Mouse (Mus musculus) left cerebral cortex, adult 2 months (tissue): Measurements from ENCODE around the gene Ffar4. TPM values are rescaled to one million over a fixed set of nuclear protein-coding genes. Genes with fewer than 3 reads are reported as not detected.

Source experiments
- DNase-seq, 2 experiments: peaks; one replicate each; pipeline ENCODE4 v3.0.0; 2021 to 2022; ENCODE audit warnings: low spot score in 2 of 2, mixed read lengths in 1 of 2; ENCODE audit errors: extremely low spot score in 1 of 2
- H3K27ac ChIP-seq: fragments of 200-600 bp; 2 replicates; pipeline ENCODE4 v1.8.1; 2022
- H3K4me3 ChIP-seq: fragments of 200-600 bp; 2 replicates; pipeline ENCODE4 v1.8.1; 2022
- CTCF ChIP-seq: fragments of 200-600 bp; IDR thresholded peaks from 2 replicates; pipeline ENCODE4 v1.8.1; 2022; ENCODE audit warnings: antibody characterized with exemption, mild to moderate bottlenecking, moderate library complexity
- intact Hi-C: fragments of 180-260 bp; cut with DNase I; formaldehyde crosslinking; loops from one replicate; pipeline ENCODE4 v1.15.1; 2025
- total RNA-seq, 2 experiments: library from RNA; stranded (reverse); gene quantifications; 2 replicates each; pipeline ENCODE4 v1.2.3; 2021

Ffar4 gene
- total RNA-seq, 2 experiments from 2014 or later: 0.25 TPM; not detected in 1

DNA sequence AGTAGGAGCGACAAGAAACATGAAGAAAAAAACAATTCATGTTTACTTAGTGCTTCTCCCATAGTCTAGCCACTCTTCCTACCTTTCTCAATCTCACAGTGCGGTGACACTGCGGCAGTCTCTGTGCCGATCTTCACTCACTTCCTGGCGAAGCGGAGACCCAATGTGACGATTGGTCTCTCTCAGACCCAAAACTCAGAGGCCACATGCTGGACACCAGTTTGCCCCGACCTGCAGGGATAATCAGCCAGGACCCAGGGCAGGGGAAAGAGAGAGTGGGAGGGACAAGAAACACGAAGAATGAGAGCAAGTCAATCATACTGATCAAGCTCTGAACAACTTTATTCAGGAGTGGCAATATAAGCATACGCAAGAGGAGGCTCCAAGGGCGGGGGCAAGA lies 21.8 kb upstream of the Ffar4 start:
- intact Hi-C loops: loop anchor here (10.0 kb wide), 1 partner anchor 280 kb away; no protein-coding TSS in a partner anchor
- no peak for TF ChIP-seq CTCF
- Histone ChIP-seq H3K27ac (no peak overlapping the region), H3K4me3 (no peak overlapping the region)
- DNase-seq: no peak

DNA sequence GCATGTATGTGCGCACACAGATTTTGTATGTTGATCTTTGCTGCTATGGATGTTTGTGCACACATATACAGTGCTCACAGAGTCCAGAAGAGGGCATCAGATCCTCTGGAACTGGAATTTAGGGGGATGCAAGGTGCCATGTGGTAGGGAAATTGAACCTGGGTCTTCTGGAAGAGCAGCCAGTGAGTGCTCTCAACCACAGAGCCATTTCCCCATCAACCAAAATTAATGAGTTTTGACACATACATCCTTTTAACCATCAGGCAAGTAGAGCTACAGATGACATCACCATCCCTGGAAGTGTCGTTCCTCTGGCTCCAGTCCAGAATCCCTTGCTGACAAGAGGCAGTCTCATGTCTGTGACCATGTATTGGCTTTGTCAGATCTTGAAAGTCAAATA lies 20.6 kb upstream of the Ffar4 start:
- intact Hi-C loops: loop anchor here (2.0 to 10.0 kb wide), 2 partner anchors 123 to 279 kb away; no protein-coding TSS in a partner anchor
- H3K27ac ChIP-seq: no peak overlapping the region
- TF ChIP-seq CTCF: peak; percentile 45
- H3K4me3 ChIP-seq: no peak overlapping the region
- DNase-seq: no peak

DNA sequence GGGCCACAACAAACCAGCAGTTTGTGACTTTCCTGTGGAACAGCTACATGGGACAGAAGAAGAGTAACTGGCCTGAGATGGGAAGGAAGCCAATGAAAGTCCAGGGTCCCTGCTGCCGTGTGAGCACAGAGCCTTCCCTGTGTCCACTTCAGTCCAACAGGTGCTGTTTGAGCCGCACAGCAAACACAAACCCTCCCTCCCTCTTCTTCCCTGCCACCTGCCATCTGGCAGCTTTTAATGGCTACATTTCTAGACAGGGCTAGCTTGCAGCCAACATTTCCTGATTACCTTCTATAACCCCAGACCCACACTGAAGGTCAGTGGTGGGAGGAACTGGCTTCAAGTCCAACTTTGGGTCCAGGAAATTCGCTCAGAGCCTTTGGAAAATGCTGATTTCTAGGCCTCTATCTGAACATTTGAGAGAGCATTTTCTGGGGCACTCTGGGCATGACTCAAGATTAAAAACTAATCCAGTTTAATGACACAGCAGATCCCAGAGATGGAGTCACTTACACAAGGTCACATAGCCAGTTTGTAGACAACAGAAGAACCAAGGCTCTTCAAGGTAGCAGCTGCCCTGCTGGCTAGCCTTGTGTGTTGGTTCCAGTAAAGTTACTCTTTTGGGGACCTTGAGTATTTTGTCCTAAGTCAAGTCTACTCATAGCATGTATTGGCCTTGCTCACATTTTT lies 18.9 kb upstream of the Ffar4 start:
- no peak overlapping the region for H3K27ac ChIP-seq
- intact Hi-C loops: loop anchor here (2.0 to 10.0 kb wide), 2 partner anchors 121 to 277 kb away; no protein-coding TSS in a partner anchor
- no peak for TF ChIP-seq CTCF
- no peak for DNase-seq
- no peak overlapping the region for H3K4me3 ChIP-seq

DNA sequence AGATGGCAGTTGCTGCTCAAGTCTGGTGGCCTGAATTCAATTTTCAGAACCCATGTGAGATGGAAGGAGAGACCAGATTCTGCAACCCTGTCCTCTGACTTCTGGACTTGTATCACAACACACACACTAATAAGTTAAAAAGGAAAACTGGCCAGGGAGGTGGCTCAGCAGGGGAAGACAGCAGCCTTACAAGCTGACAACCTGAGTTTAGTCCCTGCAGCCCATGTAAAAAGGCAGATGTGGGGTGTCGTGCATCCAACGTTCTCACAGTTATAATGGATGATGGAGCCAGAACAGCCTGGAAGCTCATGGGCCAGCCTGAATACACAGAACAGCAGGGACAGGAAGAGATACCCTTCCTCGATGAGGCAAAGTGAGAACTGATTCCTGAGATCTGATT lies 15.5 kb upstream of the Ffar4 start:
- intact Hi-C loops: no loop called here
- TF ChIP-seq CTCF: no peak
- Histone ChIP-seq H3K27ac (no peak overlapping the region), H3K4me3 (no peak overlapping the region)
- DNase-seq: no peak

DNA sequence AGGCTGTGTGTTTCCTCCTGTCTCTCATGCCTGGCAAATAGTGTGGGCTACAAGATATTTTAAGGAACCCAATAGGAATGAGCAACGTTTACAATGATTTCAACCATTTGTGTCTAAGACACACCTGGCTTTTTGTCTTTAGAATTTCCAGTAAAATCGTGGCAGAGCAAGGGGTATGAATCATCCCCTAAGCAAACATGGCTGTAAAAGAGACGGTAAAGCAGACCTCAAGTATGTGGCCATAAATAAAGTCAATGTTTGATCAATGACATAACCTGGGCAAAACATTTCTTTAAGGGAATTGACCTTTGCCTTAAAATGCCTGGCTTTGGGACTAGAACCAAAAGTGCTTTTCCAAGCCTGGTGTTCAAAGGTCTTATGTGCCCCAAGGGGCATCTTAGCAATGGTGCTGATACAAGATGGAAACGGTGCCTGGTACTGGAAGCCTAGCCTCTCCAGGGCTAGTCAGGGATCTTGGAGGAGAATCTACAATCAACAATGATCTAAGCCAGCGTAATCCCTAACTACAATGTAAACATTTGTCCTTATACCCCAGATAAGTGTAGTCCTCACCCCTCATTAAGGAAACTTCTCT lies 13.8 kb upstream of the Ffar4 start:
- DNase-seq: no peak
- Histone ChIP-seq H3K4me3 (no peak overlapping the region), H3K27ac (no peak overlapping the region)
- intact Hi-C loops: no loop called here
- no peak for TF ChIP-seq CTCF

DNA sequence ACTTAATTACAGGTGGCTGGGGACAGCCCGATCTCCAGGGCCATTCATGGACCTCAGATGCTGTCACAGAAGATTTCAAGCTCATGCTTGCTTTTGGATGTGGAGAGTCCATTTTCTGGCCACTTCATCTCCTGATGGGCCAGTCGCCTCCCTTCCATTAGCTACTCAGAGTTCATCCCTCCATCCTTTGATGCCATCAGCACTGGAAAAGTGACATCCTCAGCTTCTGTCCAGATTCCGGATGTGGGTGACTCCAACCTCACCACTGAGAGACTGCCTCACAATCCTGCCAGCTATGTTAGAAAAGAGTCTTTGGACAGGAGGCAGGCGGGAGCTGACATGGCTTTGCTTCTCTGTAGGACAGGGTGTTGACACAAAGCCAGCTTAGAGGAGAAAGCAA lies 11.0 kb upstream of the Ffar4 start:
- H3K4me3 ChIP-seq: no peak overlapping the region
- no peak for DNase-seq
- no peak for TF ChIP-seq CTCF
- H3K27ac ChIP-seq: no peak overlapping the region
- intact Hi-C loops: no loop called here

DNA sequence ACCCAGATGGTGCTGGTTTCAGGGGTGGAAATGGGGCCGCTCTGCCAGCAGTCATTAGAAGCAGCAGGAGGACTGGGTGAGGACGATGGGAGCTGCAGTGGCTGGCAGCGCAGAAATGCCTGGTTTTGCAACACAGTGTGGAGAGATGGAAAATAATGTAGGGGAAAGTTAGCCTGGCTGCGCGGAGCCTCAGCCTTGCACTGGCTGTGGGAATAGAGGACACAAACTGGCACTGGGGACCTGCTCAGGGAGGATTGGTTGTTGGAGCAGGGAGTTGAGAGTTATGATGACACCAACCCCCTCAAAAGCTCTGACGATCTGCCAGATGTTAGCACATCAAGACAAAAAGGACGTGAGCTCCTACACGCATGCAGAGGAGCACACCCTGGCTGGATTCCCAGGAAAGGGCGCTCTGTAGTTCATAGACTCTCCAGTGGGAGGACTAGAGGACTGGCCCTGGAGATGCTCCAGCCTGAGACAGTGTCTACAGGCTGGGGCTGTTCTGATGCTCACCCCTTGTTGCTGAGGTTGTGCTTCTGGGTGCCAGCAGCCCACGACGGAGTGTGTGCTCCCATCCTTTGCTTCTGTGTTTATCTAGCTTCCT lies 9.8 kb upstream of the Ffar4 start:
- H3K27ac ChIP-seq: no peak overlapping the region
- intact Hi-C loops: no loop called here
- peak; percentile 10 to 14 for DNase-seq
- TF ChIP-seq CTCF: peak; percentile 53
- no peak overlapping the region for H3K4me3 ChIP-seq

DNA sequence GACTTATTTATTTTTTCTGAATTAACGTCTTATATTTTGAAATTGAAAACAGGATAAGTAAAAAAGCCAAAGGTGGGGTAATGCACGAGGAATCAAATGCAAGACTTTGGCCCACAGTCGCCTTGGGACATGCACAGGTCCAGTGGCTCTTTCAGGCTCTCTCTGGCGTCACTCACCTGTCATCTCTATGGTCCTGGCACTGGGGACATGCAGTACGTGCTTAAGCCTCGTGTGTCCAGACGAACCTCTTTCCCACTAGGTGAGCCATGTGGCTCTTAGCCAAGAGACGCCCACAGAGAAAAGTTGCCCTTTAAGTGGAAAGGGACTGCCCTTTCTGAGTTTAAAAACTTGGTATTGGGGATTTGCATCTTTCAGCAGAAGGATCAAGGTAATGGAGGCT lies 7.5 kb upstream of the Ffar4 start:
- Histone ChIP-seq H3K4me3 (no peak overlapping the region), H3K27ac (no peak overlapping the region)
- no peak for TF ChIP-seq CTCF
- no peak for DNase-seq
- intact Hi-C loops: no loop called here

DNA sequence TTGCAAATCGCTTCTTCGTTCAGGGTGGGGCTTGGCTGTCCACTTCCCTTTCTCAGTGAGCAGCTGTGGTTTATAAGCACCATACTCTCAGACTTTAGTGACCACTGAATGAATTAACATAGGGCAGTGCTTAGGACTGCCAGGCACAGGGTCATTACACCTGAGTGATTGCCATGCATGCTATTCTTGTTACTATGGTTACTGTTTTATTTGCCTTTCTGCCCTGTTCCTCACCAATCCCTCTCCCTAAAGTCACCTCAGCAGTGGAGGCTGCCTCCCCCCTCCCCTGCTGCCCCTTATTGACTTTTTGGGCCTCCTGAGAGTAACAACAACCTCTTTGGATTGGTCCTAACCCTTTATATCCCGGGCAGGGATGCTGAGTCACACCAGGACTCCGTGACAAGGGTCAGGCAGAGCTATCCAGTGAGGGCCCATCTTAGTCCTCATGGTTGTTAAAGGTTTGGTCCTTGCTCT lies 5.3 kb upstream of the Ffar4 start:
- DNase-seq: no peak
- intact Hi-C loops: no loop called here
- TF ChIP-seq CTCF: no peak
- Histone ChIP-seq H3K27ac (no peak overlapping the region), H3K4me3 (no peak overlapping the region)

DNA sequence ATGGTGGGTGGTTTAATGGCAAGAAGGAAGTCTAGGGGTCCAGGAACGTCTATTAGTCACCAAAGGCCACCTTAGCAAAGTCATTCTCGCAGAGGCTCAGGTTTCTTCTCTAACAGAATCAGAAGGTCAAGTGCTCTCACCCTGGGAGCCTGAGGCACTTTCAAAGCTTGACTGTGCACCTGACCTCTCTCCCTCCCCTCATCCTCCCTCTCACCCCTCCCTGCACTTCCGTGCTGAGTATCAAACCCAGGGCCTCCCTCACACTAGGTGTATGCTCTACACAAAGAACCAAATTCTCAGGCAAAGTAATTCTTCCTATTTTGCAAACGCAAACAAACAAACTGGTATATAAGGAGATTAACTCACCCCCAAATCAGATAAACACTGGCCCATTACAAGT lies 640 bp upstream of the Ffar4 start:
- no peak overlapping the region for H3K4me3 ChIP-seq
- intact Hi-C loops: no loop called here
- H3K27ac ChIP-seq: no peak overlapping the region
- DNase-seq: no peak
- no peak for TF ChIP-seq CTCF

DNA sequence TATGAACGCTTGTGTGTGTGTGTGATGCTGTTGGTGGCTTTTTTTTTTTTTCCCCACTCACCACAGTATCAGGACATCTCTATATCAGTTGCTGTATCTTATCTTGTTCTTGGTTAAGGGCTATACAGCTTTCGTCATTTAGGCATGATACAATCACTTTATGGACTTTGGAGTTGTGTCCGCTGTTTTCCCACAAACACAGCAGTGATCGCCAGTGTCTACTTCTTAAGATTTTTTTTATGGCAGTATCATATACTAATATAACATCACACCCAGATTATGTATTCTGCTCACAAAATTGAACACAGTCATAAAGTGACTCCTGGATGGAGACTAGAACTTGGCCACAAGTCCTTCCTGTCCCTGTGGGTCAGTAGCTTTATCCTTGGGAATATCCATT lies 11.0 kb downstream of the Ffar4 start:
- no peak for DNase-seq
- intact Hi-C loops: no loop called here
- no peak for TF ChIP-seq CTCF
- H3K27ac ChIP-seq: no peak overlapping the region
- no peak overlapping the region for H3K4me3 ChIP-seq

DNA sequence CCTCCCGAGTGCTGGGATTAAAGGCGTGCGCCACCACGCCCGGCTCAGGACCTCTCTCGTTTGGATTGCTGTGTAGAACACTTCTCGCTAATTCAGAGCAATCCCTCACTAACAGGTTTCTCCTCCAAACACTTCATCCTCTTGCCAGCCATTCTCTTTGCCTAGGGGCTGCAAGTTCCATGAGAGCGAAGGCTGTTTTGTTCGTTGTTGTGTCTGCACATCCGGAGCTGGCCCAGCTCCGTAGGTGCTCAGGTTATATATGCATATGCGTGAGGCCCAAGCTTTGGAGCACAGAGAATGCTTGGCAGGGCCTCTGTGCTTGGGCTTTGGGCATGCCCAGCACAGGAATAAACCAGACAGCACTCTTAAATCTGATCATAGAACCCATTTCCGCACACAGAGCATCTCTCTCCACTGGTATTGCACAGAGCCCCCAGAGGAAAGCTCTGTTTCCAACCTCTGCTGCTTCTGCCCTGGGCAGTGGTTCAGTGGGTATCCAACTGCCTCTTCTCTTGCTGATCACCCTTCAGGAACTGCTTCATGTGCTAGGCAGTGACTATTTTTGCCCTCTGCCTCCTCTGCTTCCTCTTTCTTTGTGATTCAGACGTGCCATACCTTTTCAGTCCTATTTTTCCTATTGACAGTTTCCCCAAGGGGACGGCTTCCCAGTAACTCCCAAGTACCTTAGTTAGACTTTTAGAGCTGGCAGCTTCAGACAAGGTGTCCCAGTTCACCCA lies 12.8 kb downstream of the Ffar4 start:
- TF ChIP-seq CTCF: no peak
- intact Hi-C loops: no loop called here
- no peak overlapping the region for H3K27ac ChIP-seq
- DNase-seq: no peak
- H3K4me3 ChIP-seq: no peak overlapping the region
